Mouse (Mus musculus) CH12.LX (cell line): ENCODE data around the gene Actr8. TPM values are rescaled to one million over a fixed set of nuclear protein-coding genes. Genes with fewer than 3 reads are reported as not detected.

Source experiments
- DNase-seq: peaks from one replicate; pipeline ENCODE4 v3.0.0-alpha.2; 2013; ENCODE audit errors: extremely low read depth
- H3K27ac ChIP-seq: 2 replicates; pipeline ENCODE4 v1.5.1; 2012; ENCODE audit warnings: low read depth, mild to moderate bottlenecking, control low read depth, moderate library complexity; ENCODE audit not compliant: insufficient read depth
- H3K27me3 ChIP-seq: replicated peaks from 2 replicates; pipeline ENCODE3; 2012; ENCODE audit warnings: inconsistent platforms
- H3K36me3 ChIP-seq, 2 experiments: replicated peaks in 1 of 2; 2 replicates each; pipeline versions ENCODE3 to v1.6.1; 2012; ENCODE audit warnings: inconsistent platforms in 1 of 2, low read length in 1 of 2, mild to moderate bottlenecking in 1 of 2, mixed read lengths in 1 of 2, moderate library complexity in 1 of 2; ENCODE audit not compliant: control insufficient read depth in 1 of 2, insufficient read depth in 1 of 2
- H3K4me1 ChIP-seq, 2 experiments: 2 replicates each; pipeline ENCODE4 v1.6.1; 2012; ENCODE audit warnings: inconsistent platforms in 1 of 2, moderate library complexity in 1 of 2; ENCODE audit not compliant: insufficient read depth in 2 of 2, control insufficient read depth in 1 of 2
- H3K4me2 ChIP-seq: 2 replicates; pipeline ENCODE4 v1.6.1; 2012; ENCODE audit warnings: low read depth, mild to moderate bottlenecking, control low read depth; ENCODE audit not compliant: poor library complexity, insufficient read depth, severe bottlenecking
- H3K4me3 ChIP-seq, 3 experiments: fragments of 150-350 bp in 1 of 3; sonication (generic) in 1 of 3; replicated peaks in 1 of 3; 2 replicates each; pipeline versions ENCODE3 to v1.5.1; 2011 to 2012; ENCODE audit warnings: low read depth in 2 of 3, low read length in 2 of 3, mild to moderate bottlenecking in 2 of 3, moderate library complexity in 2 of 3, control low read depth in 1 of 3, improper control_type of control experiment in 1 of 3, inconsistent platforms in 1 of 3, mixed read lengths in 1 of 3; ENCODE audit not compliant: poor library complexity in 1 of 3
- H3K79me2 ChIP-seq: replicated peaks from 2 replicates; pipeline ENCODE4 v1.6.1; 2012; ENCODE audit warnings: mild to moderate bottlenecking, moderate library complexity; ENCODE audit not compliant: control insufficient read depth, poor library complexity, insufficient read depth, severe bottlenecking; ENCODE audit errors: extremely low read depth
- H3K9ac ChIP-seq: 2 replicates; pipeline ENCODE4 v1.6.1; 2012; ENCODE audit warnings: low read depth, mild to moderate bottlenecking, control low read depth, moderate library complexity; ENCODE audit not compliant: insufficient read depth
- H3K9me3 ChIP-seq: replicated peaks from 2 replicates; pipeline ENCODE3; 2012; ENCODE audit warnings: low read length, inconsistent platforms, mixed read lengths
- BHLHE40 ChIP-seq: IDR thresholded peaks from 2 replicates; pipeline ENCODE4 v1.6.1; 2011; ENCODE audit warnings: mild to moderate bottlenecking, low read depth, low read length, improper control_type of control experiment
- CHD1 ChIP-seq: IDR thresholded peaks from 2 replicates; pipeline ENCODE4 v1.6.1; 2012; ENCODE audit warnings: low read depth, low read length, improper control_type of control experiment, inconsistent platforms
- CHD2 ChIP-seq: IDR thresholded peaks from 2 replicates; pipeline ENCODE4 v1.6.1; 2011; ENCODE audit warnings: low read length, improper control_type of control experiment
- CTCF ChIP-seq, 2 experiments: IDR thresholded peaks in 1 of 2; conservative IDR thresholded peaks in 1 of 2; 2 replicates each; pipeline ENCODE4 v1.5.1; 2011 to 2012; ENCODE audit warnings: low read depth in 2 of 2, low read length in 2 of 2, improper control_type of control experiment in 1 of 2, inconsistent platforms in 1 of 2, mild to moderate bottlenecking in 1 of 2, moderate library complexity in 1 of 2
- EP300 ChIP-seq: IDR thresholded peaks from 2 replicates; pipeline ENCODE4 v1.6.1; 2011; ENCODE audit warnings: low read length, improper control_type of control experiment
- ETS1 ChIP-seq: conservative IDR thresholded peaks from 2 replicates; pipeline ENCODE4 v1.6.1; 2012; ENCODE audit warnings: low read depth, mild to moderate bottlenecking, inconsistent platforms, low read length, improper control_type of control experiment, moderate library complexity
- GABPA ChIP-seq: IDR thresholded peaks from 2 replicates; pipeline ENCODE4 v1.6.1; 2012; ENCODE audit warnings: low read depth, low read length, improper control_type of control experiment, inconsistent platforms; ENCODE audit not compliant: insufficient replicate concordance
- HCFC1 ChIP-seq: IDR thresholded peaks from 2 replicates; pipeline ENCODE4 v1.6.1; 2012; ENCODE audit warnings: low read depth, mild to moderate bottlenecking, inconsistent platforms, low read length, improper control_type of control experiment
- IRF4 ChIP-seq: IDR thresholded peaks from 2 replicates; pipeline ENCODE4 v1.6.1; 2014; ENCODE audit warnings: low read depth, mild to moderate bottlenecking, inconsistent platforms, low read length, improper control_type of control experiment
- JUND ChIP-seq: conservative IDR thresholded peaks from 2 replicates; pipeline ENCODE4 v1.6.1; 2011; ENCODE audit warnings: low read depth, low read length, improper control_type of control experiment
- KAT2A ChIP-seq: IDR thresholded peaks from 2 replicates; pipeline ENCODE4 v1.6.1; 2012; ENCODE audit warnings: low read length, improper control_type of control experiment, inconsistent platforms; ENCODE audit not compliant: insufficient replicate concordance
- MAFK ChIP-seq: IDR thresholded peaks from 2 replicates; pipeline ENCODE4 v1.6.1; 2011; ENCODE audit warnings: low read length, improper control_type of control experiment; ENCODE audit not compliant: insufficient replicate concordance
- MAX ChIP-seq: IDR thresholded peaks from 2 replicates; pipeline ENCODE4 v1.6.1; 2011; ENCODE audit warnings: low read length, improper control_type of control experiment
- MAZ ChIP-seq: IDR thresholded peaks from 2 replicates; pipeline ENCODE4 v1.6.1; 2012; ENCODE audit warnings: low read depth, mild to moderate bottlenecking, inconsistent platforms, low read length, improper control_type of control experiment, moderate library complexity
- MXI1 ChIP-seq: IDR thresholded peaks from 2 replicates; pipeline ENCODE4 v1.6.1; 2011; ENCODE audit warnings: mild to moderate bottlenecking, low read depth, low read length, improper control_type of control experiment
- NRF1 ChIP-seq: IDR thresholded peaks from 2 replicates; pipeline ENCODE4 v1.6.1; 2014; ENCODE audit warnings: low read depth, mild to moderate bottlenecking, inconsistent platforms, low read length, improper control_type of control experiment, moderate library complexity
- PAX5 ChIP-seq: IDR thresholded peaks from 2 replicates; pipeline ENCODE4 v1.6.1; 2012; ENCODE audit warnings: low read length, inconsistent platforms, mixed read lengths
- POLR2A ChIP-seq: IDR thresholded peaks from 2 replicates; pipeline ENCODE4 v1.6.1; 2011; ENCODE audit warnings: low read depth, mild to moderate bottlenecking, improper control_type of control experiment, low read length
- SIN3A ChIP-seq: IDR thresholded peaks from 2 replicates; pipeline ENCODE4 v1.6.1; 2012; ENCODE audit warnings: low read length, improper control_type of control experiment, inconsistent platforms
- TBP ChIP-seq: conservative IDR thresholded peaks from 2 replicates; pipeline ENCODE4 v1.6.1; 2011; ENCODE audit warnings: low read depth, low read length, improper control_type of control experiment
- TCF12 ChIP-seq: IDR thresholded peaks from 2 replicates; pipeline ENCODE4 v1.6.1; 2014; ENCODE audit warnings: low read depth, mild to moderate bottlenecking, inconsistent platforms, low read length, improper control_type of control experiment
- USF1 ChIP-seq: IDR thresholded peaks from 2 replicates; pipeline ENCODE4 v1.6.1; 2014; ENCODE audit warnings: low read depth, mild to moderate bottlenecking, inconsistent platforms, low read length, improper control_type of control experiment
- USF2 ChIP-seq: conservative IDR thresholded peaks from 2 replicates; pipeline ENCODE4 v1.6.1; 2011; ENCODE audit warnings: low read depth, low read length, improper control_type of control experiment
- ZKSCAN1 ChIP-seq: IDR thresholded peaks from 2 replicates; pipeline ENCODE4 v1.6.1; 2012; ENCODE audit warnings: low read depth, inconsistent platforms, low read length, improper control_type of control experiment, borderline replicate concordance
- ZMIZ1 ChIP-seq: IDR thresholded peaks from 2 replicates; pipeline ENCODE4 v1.6.1; 2012; ENCODE audit warnings: low read depth, mild to moderate bottlenecking, inconsistent platforms, low read length, improper control_type of control experiment
- dilution Hi-C: fragments of 300-500 bp; cut with MboI; formaldehyde crosslinking; loops from 2 replicates; pipeline ENCODE4 v1.14.3; 2020; ENCODE audit warnings: low sequenced_read_pairs; ENCODE audit not compliant: extremely low pct_unique_long_range_greater_than_20kb, extremely low pct_ligation_motif_present
- in situ Hi-C: fragments of 300-500 bp; cut with MboI; formaldehyde crosslinking; loops from 3 replicates; pipeline ENCODE4 v1.14.3; 2019; ENCODE audit warnings: low sequenced_read_pairs, low pct_ligation_motif_present, low pct_unique_long_range_greater_than_20kb, mixed read lengths
- polyA plus RNA-seq: library from polyadenylated mRNA; unstranded; fragments of >175 nt; gene quantifications from 2 replicates; pipeline ENCODE4 v1.2.1, GENCODE M21; 2012; ENCODE audit warnings: low read depth; ENCODE audit not compliant: insufficient read length
- total RNA-seq, 2 experiments: library from RNA; depleted of rRNA; stranded (reverse); fragments of 300-350 nt in 1 of 2; fragments of >200 nt in 1 of 2; gene quantifications; 2 replicates each; pipeline ENCODE4 v1.2.3; 2012 to 2014

Actr8 gene
- total and polyA plus RNA-seq, 3 experiments, result 26.7 to 34.3 (median 33.4) TPM

GRCm38 (mm10) chr14:30015008-30015407, 36.9 kb downstream of the Actr8 start:
- dilution Hi-C loops, result no loop called here
- no peaks in the 10 kb centered on the region for H3K27me3 ChIP-seq
- no peaks in the 10 kb centered on the region for H3K36me3 ChIP-seq
- no peak overlapping the region for H3K4me3 ChIP-seq
- 0 out of 2 replicates have a peak overlapping the region, but pooled peaks have one; percentile 10 for H3K9ac ChIP-seq
- in situ Hi-C loops, result no loop called here
- H3K79me2 ChIP-seq, result no peaks in the 10 kb centered on the region
- peaks cover 17 to 48% of the 10 kb centered on the region in 2 experiments for H3K4me1 ChIP-seq
- no peak overlapping the region for H3K27ac ChIP-seq
- TF ChIP-seq ZKSCAN1 (no peak), CHD1 (no peak), KAT2A (no peak), MAX (no peak), SIN3A (0 out of 2 replicates have a peak, but pooled peaks have one; percentile 34), GABPA (no peak), TCF12 (no peak), MAZ (no peak), POLR2A (no peak), MXI1 (no peak), IRF4 (peak; percentile 27; the same call in 1 of the 2 replicates), TBP (no peak), CTCF (conservative IDR thresholded peaks at IDR 0.05 in 1 of 2, IDR thresholded peaks at IDR 0.05 in 1 of 2; ENCODE audit: low read depth in 2 of 2, low read length in 2 of 2) (no peak), NRF1 (no peak), ZMIZ1 (no peak), EP300 (peak; percentile 72), ETS1 (peak; percentile 57), USF1 (no peak), BHLHE40 (0 out of 2 replicates have a peak, but pooled peaks have one; percentile 4), CHD2 (no peak), USF2 (no peak)
- peak overlapping the region; percentile 37 for H3K4me2 ChIP-seq
- no peaks in the 10 kb centered on the region for H3K9me3 ChIP-seq
- peak; percentile 59 for DNase-seq

DNA sequence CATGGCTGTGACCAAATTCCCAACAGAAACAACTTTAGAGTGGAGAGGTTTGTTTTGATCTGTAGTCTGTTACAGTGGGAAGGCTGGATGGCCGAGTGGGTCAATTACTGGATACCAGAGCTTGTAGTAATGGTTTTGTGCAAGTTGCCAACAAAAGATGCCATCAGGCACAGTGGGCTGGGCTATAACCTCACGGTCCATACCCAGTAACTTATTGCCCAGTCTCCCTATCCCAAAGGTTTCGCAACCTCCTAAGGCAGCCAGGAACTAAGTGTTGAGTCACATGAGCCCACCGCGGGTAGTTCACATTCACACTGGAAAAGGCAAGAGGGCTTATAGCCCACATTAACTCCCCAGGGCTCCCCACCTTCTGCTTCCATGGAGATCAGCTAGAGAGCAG, 38.5 kb downstream of the Actr8 start:
- dilution Hi-C loops, result no loop called here
- Histone ChIP-seq H3K27me3 (no peaks in the 10 kb centered on the region), H3K9ac (no peak overlapping the region), H3K4me3 (no peak overlapping the region), H3K4me2 (no peak overlapping the region), H3K9me3 (no peaks in the 10 kb centered on the region), H3K79me2 (no peaks in the 10 kb centered on the region), H3K36me3 (no peaks in the 10 kb centered on the region), H3K4me1 (peaks cover 17 to 48% of the 10 kb centered on the region in 2 experiments), H3K27ac (no peak overlapping the region)
- no peak for DNase-seq
- TF ChIP-seq KAT2A (no peak), JUND (no peak), PAX5 (no peak), MAFK (no peak), HCFC1 (no peak)
- in situ Hi-C loops, result no loop called here
